Mouse (Mus musculus) olfactory bulb, adult 2 months (tissue): ENCODE measurements around the gene Gm3646.

Experiments used
- CTCF ChIP-seq: fragments of 200-500 bp; IDR thresholded peaks from 2 replicates; pipeline ENCODE4 v1.5.1; 2012; ENCODE audit warnings: low read depth, mild to moderate bottlenecking, low read length, moderate library complexity; ENCODE audit not compliant: insufficient read depth
- POLR2A ChIP-seq: fragments of 200-500 bp; IDR thresholded peaks from 2 replicates; pipeline ENCODE4 v1.6.1; 2012; ENCODE audit warnings: mild to moderate bottlenecking, low read depth, low read length, moderate library complexity; ENCODE audit not compliant: insufficient read depth

GRCm38 (mm10) chr1:39840856-39841255 lies 35.7 kb upstream of the Gm3646 start:
- TF ChIP-seq CTCF (no peak), POLR2A (no peak)
